Mouse (Mus musculus): ENCODE measurements at regions not wholly inside any gene's neighbourhood (a gene's known extent, or its start where the extent isn't known, plus 50 kb on each side); places are given as distances from the start of the nearest gene placed in this dataset.

- Histone ChIP-seq H3K4me1 (ENCODE audit: control insufficient read depth in 1 of 2, insufficient read depth in 2 of 2) (peaks cover 3 to 15% of the 10 kb centered on the region in 2 experiments; a peak in 3 of 4 replicates), H3K27ac (ENCODE audit: insufficient read depth, low read depth) (no peak overlapping the region), H3K79me2 (replicated peaks; ENCODE audit: control insufficient read depth, extremely low read depth, insufficient read depth, poor library complexity, severe bottlenecking) (no peaks in the 10 kb centered on the region), H3K4me3 (replicated peaks in 1 of 3; ENCODE audit: low read depth in 2 of 3, low read length in 2 of 3, poor library complexity in 1 of 3) (no peak overlapping the region), H3K4me2 (ENCODE audit: insufficient read depth, low read depth, poor library complexity, severe bottlenecking) (no peak overlapping the region), H3K27me3 (replicated peaks) (no peaks in the 10 kb centered on the region), H3K9ac (ENCODE audit: insufficient read depth, low read depth) (no peak overlapping the region), H3K36me3 (replicated peaks in 1 of 2; ENCODE audit: control insufficient read depth in 1 of 2, insufficient read depth in 1 of 2, low read length in 1 of 2) (no peaks in the 10 kb centered on the region), H3K9me3 (replicated peaks; ENCODE audit: low read length) (peaks cover 52% of the 10 kb centered on the region)
- DNase-seq (ENCODE audit: extremely low read depth): no peak
- in situ Hi-C loops (cut with MboI; ENCODE audit: low pct_ligation_motif_present, low pct_unique_long_range_greater_than_20kb, low sequenced_read_pairs): loop anchor here (5.0 to 10.0 kb wide), 2 partner anchors 77 to 140 kb away; partner anchors contain the start of gene Arl4c
- dilution Hi-C loops (cut with MboI; ENCODE audit: extremely low pct_ligation_motif_present, extremely low pct_unique_long_range_greater_than_20kb, low sequenced_read_pairs): no loop called here
- TF ChIP-seq ETS1 (conservative IDR thresholded peaks at IDR 0.05; ENCODE audit: low read depth, low read length): no peak
- TF ChIP-seq GABPA (IDR thresholded peaks at IDR 0.05; ENCODE audit: insufficient replicate concordance, low read depth, low read length): no peak
- no peak for TF ChIP-seq MAFK (IDR thresholded peaks at IDR 0.05; ENCODE audit: insufficient replicate concordance, low read length)
- TF ChIP-seq UBTF (IDR thresholded peaks at IDR 0.05; ENCODE audit: low read depth, low read length): no peak
- no peak for TF ChIP-seq RAD21 (IDR thresholded peaks at IDR 0.05; ENCODE audit: low read depth, low read length)
- TF ChIP-seq TCF12 (IDR thresholded peaks at IDR 0.05; ENCODE audit: low read depth, low read length): no peak
- no peak for TF ChIP-seq ELF1 (IDR thresholded peaks at IDR 0.05; ENCODE audit: low read depth, low read length)
- no peak for TF ChIP-seq TBP (conservative IDR thresholded peaks at IDR 0.05; ENCODE audit: low read depth, low read length)
- no peak for TF ChIP-seq SIN3A (IDR thresholded peaks at IDR 0.05; ENCODE audit: low read length)
- no peak for TF ChIP-seq RCOR1 (conservative IDR thresholded peaks at IDR 0.05; ENCODE audit: low read depth, low read length)
- no peak for TF ChIP-seq POLR2A (IDR thresholded peaks at IDR 0.05; ENCODE audit: low read depth, low read length)
- no peak for TF ChIP-seq MXI1 (IDR thresholded peaks at IDR 0.05; ENCODE audit: low read depth, low read length)
- no peak for TF ChIP-seq CHD1 (IDR thresholded peaks at IDR 0.05; ENCODE audit: low read depth, low read length)
- TF ChIP-seq MAZ (IDR thresholded peaks at IDR 0.05; ENCODE audit: low read depth, low read length): no peak
- TF ChIP-seq JUND (conservative IDR thresholded peaks at IDR 0.05; ENCODE audit: low read depth, low read length): no peak
- TF ChIP-seq HCFC1 (IDR thresholded peaks at IDR 0.05; ENCODE audit: low read depth, low read length): no peak
- no peak for TF ChIP-seq ZMIZ1 (IDR thresholded peaks at IDR 0.05; ENCODE audit: low read depth, low read length)
These were observed 55.0 kb upstream of the Glrp1 start for GRCm38 (mm10) chr1:88564825-88565224.

GRCm38 (mm10) chr1:88562361-88562760, 52.5 kb upstream of the Glrp1 start:
- Histone ChIP-seq H3K4me1 (ENCODE audit: control insufficient read depth in 1 of 2, insufficient read depth in 2 of 2) (peaks cover 3 to 15% of the 10 kb centered on the region in 2 experiments; a peak in 3 of 4 replicates), H3K27me3 (replicated peaks) (no peaks in the 10 kb centered on the region), H3K9me3 (replicated peaks; ENCODE audit: low read length) (peaks cover 50% of the 10 kb centered on the region), H3K27ac (ENCODE audit: insufficient read depth, low read depth) (peak overlapping the region; percentile 69), H3K36me3 (replicated peaks in 1 of 2; ENCODE audit: control insufficient read depth in 1 of 2, insufficient read depth in 1 of 2, low read length in 1 of 2) (no peaks in the 10 kb centered on the region), H3K9ac (ENCODE audit: insufficient read depth, low read depth) (no peak overlapping the region), H3K79me2 (replicated peaks; ENCODE audit: control insufficient read depth, extremely low read depth, insufficient read depth, poor library complexity, severe bottlenecking) (no peaks in the 10 kb centered on the region), H3K4me2 (ENCODE audit: insufficient read depth, low read depth, poor library complexity, severe bottlenecking) (no peak overlapping the region), H3K4me3 (replicated peaks in 1 of 3; ENCODE audit: low read depth in 2 of 3, low read length in 2 of 3, poor library complexity in 1 of 3) (no peak overlapping the region)
- peak; percentile 72 for DNase-seq (ENCODE audit: extremely low read depth)
- in situ Hi-C loops (cut with MboI; ENCODE audit: low pct_ligation_motif_present, low pct_unique_long_range_greater_than_20kb, low sequenced_read_pairs) (loop anchor here (5.0 to 10.0 kb wide), 2 partner anchors 80 to 142 kb away; partner anchors contain the start of gene Arl4c), dilution Hi-C loops (cut with MboI; ENCODE audit: extremely low pct_ligation_motif_present, extremely low pct_unique_long_range_greater_than_20kb, low sequenced_read_pairs) (no loop called here)
- TF ChIP-seq JUND (conservative IDR thresholded peaks at IDR 0.05; ENCODE audit: low read depth, low read length) (no peak), ZC3H11A (IDR thresholded peaks at IDR 0.05; ENCODE audit: low read depth, low read length) (peak; percentile 68), MEF2A (IDR thresholded peaks at IDR 0.05; ENCODE audit: borderline replicate concordance, low read depth, low read length) (no peak), RAD21 (IDR thresholded peaks at IDR 0.05; ENCODE audit: low read depth, low read length) (peak; percentile 85), MAZ (IDR thresholded peaks at IDR 0.05; ENCODE audit: low read depth, low read length) (no peak), CTCF (conservative IDR thresholded peaks at IDR 0.05 in 1 of 2, IDR thresholded peaks at IDR 0.05 in 1 of 2; ENCODE audit: low read depth in 2 of 2, low read length in 2 of 2) (peak; percentile 48 to 78), HCFC1 (IDR thresholded peaks at IDR 0.05; ENCODE audit: low read depth, low read length) (no peak), BHLHE40 (IDR thresholded peaks at IDR 0.05; ENCODE audit: low read depth, low read length) (no peak), SMC3 (IDR thresholded peaks at IDR 0.05; ENCODE audit: low read depth, low read length) (peak; percentile 91), NRF1 (IDR thresholded peaks at IDR 0.05; ENCODE audit: low read depth, low read length) (0 out of 2 replicates have a peak, but pooled peaks have one; percentile 31), CHD1 (IDR thresholded peaks at IDR 0.05; ENCODE audit: low read depth, low read length) (no peak), IRF4 (IDR thresholded peaks at IDR 0.05; ENCODE audit: low read depth, low read length) (peak; percentile 45; the same call in 1 of the 2 replicates), UBTF (IDR thresholded peaks at IDR 0.05; ENCODE audit: low read depth, low read length) (no peak)
